Mouse (Mus musculus) WW6 (cell line): ENCODE results near the gene Fam171a2.
"Not testable (repeated sequence)": the region's sequence is repeated elsewhere in the genome, so short reads cannot be mapped to it uniquely, and the experiment has no call there.

Source experiments
- DNase-seq: peaks from one replicate; pipeline ENCODE4 v3.0.0-alpha.2; 2013; ENCODE audit warnings: low read depth, low spot score

Fam171a2 gene

GRCm38 (mm10) chr11:102410345-102410744 is 37.1 kb downstream of the Fam171a2 start:
- not testable (repeated sequence) for DNase-seq

GRCm38 (mm10) chr11:102409795-102410330 is 37.6 kb downstream of the Fam171a2 start:
- DNase-seq = no peak

GRCm38 (mm10) chr11:102408888-102409794 is 38.3 kb downstream of the Fam171a2 start:
- DNase-seq = no peak

- DNase-seq = peak; percentile 100
Observed at GRCm38 (mm10) chr11:102408344-102408876, 39.1 kb downstream of the Fam171a2 start.

- no peak for DNase-seq
Observed at GRCm38 (mm10) chr11:102407834-102408215, 39.7 kb downstream of the Fam171a2 start, which contains the start of gene Slc25a39. Gene Slc25a39, minus strand, starts transcription at chr11:102407946.

GRCm38 (mm10) chr11:102406900-102407833 is 40.3 kb downstream of the Fam171a2 start:
- peak; percentile 85 for DNase-seq

- no peak for DNase-seq
Observed at GRCm38 (mm10) chr11:102406401-102406800, 41.1 kb downstream of the Fam171a2 start.

GRCm38 (mm10) chr11:102405544-102406285 is 41.8 kb downstream of the Fam171a2 start:
- DNase-seq = no peak

- no peak for DNase-seq
Observed at GRCm38 (mm10) chr11:102404161-102405010, 43.1 kb downstream of the Fam171a2 start.

- no peak for DNase-seq
Observed at GRCm38 (mm10) chr11:102403657-102404056, 43.8 kb downstream of the Fam171a2 start.

GRCm38 (mm10) chr11:102401898-102402500 is 45.5 kb downstream of the Fam171a2 start:
- DNase-seq = no peak

- no peak for DNase-seq
Observed at GRCm38 (mm10) chr11:102400513-102401084, 46.9 kb downstream of the Fam171a2 start.

GRCm38 (mm10) chr11:102399610-102400072 is 47.8 kb downstream of the Fam171a2 start:
- DNase-seq = no peak

GRCm38 (mm10) chr11:102399107-102399506 is 48.4 kb downstream of the Fam171a2 start:
- DNase-seq = no peak

GRCm38 (mm10) chr11:102398007-102398825 is 49.3 kb downstream of the Fam171a2 start:
- DNase-seq = no peak

- DNase-seq = no peak
Observed at GRCm38 (mm10) chr11:102396671-102397141, 50.8 kb downstream of the Fam171a2 start.

GRCm38 (mm10) chr11:102396263-102396662 is 51.2 kb downstream of the Fam171a2 start:
- no peak for DNase-seq

- no peak for DNase-seq
Observed at GRCm38 (mm10) chr11:102395250-102395649, 52.2 kb downstream of the Fam171a2 start.
